Mouse (Mus musculus) CH12.LX (cell line): Measurements from ENCODE around the gene Zc3h7b.

ENCODE experiments used
- POLR2A ChIP-seq: IDR thresholded peaks from 2 replicates; pipeline ENCODE4 v1.6.1; 2011; ENCODE audit warnings: low read depth, mild to moderate bottlenecking, improper control_type of control experiment, low read length
- TBP ChIP-seq: conservative IDR thresholded peaks from 2 replicates; pipeline ENCODE4 v1.6.1; 2011; ENCODE audit warnings: low read depth, low read length, improper control_type of control experiment

- no peak; the same call in 1 of the 2 replicates for TF ChIP-seq POLR2A
- TF ChIP-seq TBP: no peak
Measured at GRCm38 (mm10) chr15:81802001-81802890, 57.4 kb downstream of the Zc3h7b start, which contains the start of gene Tef.
